Mouse (Mus musculus) heart, adult 9 months (tissue): ENCODE results near the gene Nfic.

ENCODE experiments used
- DNase-seq, 2 experiments: peaks; one replicate each; pipeline ENCODE4 v3.0.0; 2022; ENCODE audit warnings: low spot score in 2 of 2

Nfic gene

DNA sequence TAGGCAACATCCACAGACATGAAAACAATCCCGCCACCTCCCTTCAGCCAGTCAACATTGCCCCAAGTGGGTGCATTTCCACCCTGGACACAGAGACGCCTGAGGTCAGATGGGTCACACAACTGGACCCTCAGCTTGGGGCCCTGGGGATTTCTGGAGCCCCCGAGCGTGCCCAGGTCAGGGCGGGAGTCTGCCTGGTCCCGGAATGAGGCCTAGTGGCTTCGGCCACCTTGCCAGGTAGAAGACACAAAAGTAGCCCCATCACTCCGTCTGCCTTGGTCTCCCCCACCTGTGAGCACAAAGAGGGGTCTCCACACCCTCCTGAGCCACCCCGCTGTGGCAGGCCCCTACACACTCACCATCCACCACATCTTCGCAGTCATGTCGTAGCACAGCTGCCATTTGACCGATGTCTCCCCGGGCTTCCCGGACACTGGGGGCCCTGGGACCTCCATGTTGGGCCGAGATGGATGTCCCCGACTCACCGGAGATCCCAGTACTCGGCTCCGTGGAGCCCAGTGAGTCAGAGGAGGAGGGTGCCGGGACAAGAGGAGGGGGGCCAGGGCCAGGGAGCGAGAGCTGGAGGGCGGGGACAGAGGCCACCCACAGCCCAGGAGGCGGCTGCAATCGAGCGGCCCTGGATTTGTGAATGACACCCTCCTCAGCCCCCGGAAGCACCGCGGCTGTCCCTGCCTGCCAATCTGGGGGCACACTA, at the start of gene Nfic:
Gene Nfic (minus strand): TSS at position 455 of the 715 bp plus-strand sequence.
- no peak for DNase-seq

DNA sequence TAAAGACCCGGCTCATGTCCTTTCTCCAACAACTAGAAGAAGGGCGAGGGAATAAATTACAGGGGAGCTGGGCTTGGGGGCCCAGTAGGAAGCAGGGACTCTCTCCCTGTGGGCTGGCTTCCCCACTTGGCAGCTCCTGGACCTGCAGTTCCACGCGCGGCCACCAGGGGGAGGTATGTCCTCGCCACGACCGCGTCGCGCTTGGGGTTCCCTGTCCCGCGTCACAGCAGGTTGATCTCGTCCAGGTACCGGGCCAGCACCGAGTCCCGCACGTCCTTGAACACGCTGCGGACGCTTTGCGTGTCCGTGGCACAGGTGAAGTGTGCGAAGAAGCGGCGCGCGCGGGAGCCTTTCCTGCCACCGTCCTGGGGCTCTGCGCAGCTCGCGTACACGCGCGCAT, 47.2 kb upstream of the Nfic start:
- DNase-seq, result peak; percentile 77 to 79

DNA sequence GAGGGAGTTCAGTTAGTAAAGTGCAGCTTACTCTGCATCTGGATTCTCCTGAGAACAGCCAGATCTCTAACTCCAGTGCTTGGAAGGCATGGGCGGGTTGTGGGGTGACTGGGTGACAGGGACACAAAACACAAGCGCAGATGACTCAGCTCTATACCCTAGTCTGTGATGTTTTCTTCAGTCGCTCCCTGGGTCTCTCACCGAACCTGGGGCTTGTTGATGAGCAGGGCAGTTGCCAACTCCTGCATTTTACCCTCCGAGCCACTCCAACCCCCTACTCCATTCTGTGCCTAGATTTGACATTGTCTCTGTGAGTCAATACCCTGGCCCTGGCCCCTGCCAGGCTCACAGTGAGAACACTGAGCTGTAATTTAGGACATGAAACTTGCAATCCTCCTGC, 46.4 kb upstream of the Nfic start:
- no peak for DNase-seq

DNA sequence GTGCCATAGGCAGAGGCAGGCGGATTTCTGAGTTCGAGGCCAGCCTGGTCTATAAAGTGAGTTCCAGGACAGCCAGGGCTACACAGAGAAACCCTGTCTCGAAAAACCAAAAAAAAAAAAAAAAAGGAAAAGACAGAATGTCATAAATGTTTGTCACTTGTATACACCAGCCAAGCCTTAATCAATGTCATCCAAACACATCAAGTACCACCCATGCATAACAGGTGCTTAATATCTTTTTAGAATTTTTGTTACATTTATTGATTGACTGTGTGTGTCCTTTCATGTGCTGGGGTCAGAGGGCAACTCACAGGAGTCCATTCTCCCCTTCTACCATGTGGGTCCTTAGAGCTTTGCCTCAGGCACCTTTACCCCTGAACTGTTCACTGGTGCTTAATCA, 44.6 kb upstream of the Nfic start, which contains the start of gene S1pr4:
Gene S1pr4 (minus strand): TSS at position 101 of the 400 bp plus-strand sequence.
- no peak for DNase-seq

DNA sequence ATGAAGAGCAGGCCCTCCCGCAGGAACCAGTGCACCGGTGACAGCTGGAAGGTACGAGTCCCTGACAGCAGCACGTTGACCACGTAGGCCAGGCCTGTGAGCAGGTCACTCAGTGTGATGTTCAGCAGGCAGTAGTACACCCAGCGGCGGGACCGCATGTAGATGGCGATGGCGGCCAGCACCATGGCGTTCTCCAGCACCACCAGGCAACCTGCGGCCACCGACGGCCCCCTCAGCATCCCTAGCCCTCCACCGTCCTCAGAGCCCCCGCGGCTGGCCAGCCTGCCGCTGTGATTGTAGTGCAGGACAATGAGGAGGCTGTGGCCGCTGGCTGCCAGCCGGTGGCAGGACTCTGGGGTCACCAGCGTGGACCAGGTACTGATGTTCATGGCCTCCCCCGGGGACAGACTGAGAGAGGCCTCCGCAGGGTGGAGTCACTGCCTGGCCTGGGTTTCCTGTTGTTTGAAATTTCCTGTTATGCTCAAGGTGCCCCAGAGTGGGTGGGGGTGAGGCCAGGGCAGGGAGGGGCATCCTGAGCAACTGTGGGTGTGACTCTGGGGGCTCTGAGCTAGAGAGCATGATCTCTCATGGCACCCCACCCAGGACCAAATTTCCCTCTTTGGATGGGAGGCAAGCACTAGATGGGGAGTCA, 43.9 kb upstream of the Nfic start:
- DNase-seq, result peak; percentile 46 to 75

DNA sequence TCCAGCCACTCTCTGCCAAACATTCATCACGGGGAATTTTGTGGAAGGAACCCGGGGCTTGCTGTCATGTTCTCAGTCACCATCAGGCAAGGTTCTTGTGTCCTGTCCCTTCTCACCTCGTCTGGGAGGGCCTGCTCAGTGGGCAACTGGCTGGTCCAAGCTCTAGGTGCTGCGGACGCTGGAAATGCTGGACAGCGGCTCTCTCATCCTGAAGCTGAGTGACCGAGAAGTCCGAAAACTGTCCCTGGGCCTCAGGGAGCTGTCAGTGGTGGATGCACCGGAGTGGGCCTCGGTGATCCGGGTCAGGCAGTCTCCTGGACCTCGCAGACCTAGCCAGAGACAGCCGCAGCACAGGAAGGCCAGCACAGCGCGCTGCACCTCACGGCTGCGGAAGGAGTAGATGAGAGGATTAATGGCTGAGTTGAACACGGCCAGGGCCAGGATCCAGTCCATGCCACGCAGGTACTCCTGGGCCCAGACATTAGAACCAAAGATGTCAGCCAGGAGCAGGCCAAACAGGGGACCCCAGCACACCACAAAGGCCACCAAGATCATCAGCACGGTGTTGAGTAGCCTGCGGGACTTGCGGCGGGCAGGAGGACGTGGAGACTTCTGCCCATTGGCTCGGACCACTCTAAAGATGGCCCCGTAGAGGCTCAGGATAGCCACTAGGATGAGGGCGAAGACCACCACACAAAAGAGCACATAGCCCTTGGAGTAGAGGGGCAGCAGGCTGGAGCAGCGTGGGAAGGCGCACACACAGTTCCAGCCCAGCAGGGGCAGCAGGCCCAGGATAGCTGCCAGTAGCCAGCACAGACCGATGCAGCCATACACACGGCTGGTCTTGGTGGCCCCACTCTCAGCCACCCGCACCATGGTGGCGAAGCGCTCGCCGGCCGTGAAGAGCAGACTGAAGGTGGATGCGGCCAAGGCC, 43.1 kb upstream of the Nfic start:
- no peak for DNase-seq

DNA sequence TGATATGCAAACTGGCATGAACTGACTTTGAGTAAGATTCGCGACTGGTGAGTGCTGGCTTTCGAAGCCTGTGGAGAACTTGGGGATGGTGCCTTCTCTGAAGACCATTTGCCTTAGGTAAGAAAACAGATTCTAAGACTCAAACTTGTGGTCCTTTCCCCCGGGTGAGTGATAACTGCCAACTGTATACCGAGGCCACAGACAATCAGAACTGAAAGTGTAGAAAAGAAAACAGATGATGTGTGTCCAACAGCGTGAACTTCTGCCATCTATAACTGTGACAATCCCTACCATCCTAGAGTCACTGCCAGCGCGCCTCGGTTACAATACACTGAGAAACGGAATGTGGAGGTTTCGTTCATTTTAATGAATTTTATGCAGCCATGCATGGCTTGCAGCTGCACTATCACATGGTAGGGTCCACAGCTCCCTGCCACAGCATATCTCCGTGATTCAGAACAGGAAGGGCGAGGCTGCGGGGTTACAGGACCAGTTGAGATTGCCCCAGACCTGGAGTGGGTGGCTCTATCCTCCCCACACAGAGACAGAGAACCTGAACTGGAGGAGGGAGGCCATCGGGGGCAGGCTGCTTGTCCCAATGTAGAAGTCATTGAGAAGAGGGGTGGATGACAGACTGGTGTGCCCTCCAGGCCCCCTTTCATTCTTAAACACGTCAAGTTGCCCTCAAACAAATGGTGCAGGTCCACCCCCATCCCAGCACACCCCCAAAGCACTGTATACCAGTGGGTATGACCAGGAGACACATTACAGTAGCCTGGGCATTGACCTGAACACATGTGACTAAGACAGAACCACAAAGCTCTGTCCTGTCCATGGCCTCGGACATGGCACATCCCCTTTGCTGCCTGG, 42.2 kb upstream of the Nfic start:
- no peak for DNase-seq

DNA sequence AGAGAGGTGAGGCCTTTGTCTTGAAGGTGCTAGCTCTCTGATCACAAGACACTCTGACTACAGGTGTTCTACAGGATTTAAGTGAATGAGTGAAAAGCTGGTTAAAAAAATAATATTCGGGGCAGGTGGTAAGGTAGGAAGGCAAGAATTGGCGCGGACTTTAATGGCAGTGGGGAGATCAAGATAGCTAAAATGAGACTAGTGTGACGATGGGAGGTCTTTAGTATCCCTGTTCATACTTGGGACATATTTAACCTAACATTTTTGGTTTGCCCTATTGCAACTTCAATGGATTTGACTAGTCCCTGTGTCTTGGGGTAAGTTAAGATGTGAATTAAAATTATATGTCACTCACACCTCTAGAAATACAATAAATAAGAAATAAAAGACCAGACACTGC, 41.5 kb upstream of the Nfic start:
- DNase-seq, result no peak

DNA sequence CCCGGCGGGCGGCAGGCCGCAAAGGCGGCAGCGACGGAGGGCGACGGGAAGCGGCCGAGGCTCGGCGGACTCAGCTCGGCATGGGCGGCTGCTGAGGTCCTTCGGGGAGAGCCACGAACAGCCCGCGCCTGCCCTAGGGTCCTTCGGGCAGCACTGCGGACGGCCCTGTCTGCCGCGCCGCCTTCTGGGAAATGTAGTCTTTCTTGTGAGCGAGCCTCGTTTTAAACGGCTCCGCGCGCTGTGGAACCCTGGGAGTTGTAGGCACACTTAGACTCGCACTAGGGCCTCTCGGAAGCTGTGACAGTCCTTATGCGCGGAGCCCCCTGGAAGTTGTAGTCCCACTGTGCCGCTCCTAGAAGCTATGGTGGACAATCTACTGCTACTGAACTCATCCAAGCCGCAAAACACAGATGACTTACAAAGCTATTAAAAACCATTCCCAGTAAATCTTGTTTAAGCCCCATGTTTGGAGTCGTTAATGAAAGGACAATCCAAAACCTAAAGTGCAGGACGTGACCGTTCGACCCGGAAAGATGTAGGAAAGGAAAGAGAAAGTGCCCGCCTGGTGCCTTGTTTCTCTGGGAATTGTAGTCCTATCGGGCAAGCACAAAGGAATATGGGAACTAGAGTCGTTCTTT, 40.9 kb upstream of the Nfic start, which contains the start of gene Ncln:
Gene Ncln (minus strand): TSS at position 129 of the 638 bp plus-strand sequence.
- DNase-seq, result peak; percentile 97 to 99

DNA sequence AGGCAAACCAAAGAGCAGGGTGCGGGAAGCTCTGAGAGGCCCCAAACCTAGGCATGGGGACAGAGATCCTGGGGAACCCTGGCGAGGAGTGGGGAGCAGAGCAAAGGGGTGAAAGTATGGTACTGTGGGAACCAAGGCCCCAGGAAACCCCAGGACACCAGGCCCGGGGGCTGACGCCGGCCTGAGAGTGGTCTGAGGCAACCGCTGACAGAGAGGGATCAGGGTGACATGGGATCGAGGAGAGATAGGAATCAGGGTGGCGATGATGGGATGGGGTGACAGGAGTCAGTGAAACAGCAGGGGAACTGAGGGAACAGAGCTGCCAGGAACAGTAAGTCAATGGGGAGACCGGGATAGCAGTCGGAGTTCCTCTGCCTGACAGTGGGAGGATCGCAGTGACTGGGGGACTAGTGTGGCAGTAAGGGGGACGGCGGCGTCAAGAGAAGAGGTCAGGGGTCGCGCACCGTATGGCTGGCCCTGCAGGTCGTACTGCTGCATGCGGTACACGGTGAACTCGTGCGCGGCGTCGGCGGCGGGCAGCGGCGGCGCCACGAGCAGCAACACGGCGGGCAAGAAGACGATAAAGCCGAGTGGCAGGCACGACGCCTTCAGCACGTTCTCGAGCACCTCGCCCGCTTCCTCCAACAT, 40.3 kb upstream of the Nfic start:
- peak in 1 of 2 experiments; percentile 50 for DNase-seq

DNA sequence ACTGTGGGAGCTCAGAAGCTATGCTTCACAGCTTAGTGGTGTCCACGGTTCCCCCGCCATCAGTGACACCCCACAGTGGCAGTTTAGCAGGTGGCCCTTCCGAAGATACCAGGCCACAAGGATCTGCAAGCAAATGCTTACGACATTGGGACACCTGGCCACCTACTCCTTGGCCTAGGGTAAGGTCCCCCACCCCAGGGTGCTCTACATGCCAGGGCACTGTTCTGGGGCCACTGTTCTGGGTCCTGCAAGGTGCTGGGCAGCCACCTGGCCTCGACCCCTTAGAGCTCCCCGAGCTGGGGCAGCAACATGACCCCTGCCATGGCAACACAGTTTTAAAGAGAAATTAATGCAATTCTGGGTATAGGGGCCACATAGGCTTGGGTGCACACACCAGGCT, 39.7 kb upstream of the Nfic start:
- no peak for DNase-seq

DNA sequence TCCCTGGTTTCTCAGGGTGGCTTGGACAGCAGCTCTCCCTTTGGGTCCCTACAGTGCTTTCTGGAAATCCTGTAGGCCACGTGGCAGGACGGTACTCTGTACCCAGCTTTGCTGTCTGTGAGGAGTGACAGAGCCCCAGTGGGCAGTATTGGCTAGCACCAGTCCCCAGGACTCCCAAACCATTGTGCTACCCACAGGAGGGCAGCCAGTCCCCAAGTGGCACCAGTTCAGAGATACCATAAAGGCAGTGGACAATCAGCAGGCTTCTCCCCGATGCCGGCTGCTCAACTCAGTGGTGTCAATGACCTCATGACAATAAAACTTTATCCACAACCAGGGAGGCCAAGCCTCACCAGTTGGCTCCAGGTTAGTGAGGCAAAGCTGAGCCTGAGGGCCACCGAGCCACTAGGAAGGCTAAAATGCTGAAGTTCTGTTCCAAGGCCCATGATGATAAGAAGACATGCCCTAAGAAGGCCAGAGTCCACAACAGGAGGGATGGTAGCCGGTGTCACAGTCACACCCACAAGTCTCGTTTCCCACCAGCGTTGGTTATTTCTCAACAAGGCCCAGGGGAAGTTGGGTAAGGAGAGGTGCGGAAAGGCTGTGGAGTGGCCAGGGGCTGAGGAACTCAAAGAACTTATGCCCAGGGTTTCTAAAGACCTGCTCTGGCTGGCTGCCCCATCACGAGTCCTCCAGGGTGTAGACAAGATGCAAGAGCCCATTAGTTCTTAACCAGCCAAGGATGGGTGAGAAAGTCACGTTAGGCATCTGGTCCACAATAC, 39.0 kb upstream of the Nfic start:
- no peak for DNase-seq

DNA sequence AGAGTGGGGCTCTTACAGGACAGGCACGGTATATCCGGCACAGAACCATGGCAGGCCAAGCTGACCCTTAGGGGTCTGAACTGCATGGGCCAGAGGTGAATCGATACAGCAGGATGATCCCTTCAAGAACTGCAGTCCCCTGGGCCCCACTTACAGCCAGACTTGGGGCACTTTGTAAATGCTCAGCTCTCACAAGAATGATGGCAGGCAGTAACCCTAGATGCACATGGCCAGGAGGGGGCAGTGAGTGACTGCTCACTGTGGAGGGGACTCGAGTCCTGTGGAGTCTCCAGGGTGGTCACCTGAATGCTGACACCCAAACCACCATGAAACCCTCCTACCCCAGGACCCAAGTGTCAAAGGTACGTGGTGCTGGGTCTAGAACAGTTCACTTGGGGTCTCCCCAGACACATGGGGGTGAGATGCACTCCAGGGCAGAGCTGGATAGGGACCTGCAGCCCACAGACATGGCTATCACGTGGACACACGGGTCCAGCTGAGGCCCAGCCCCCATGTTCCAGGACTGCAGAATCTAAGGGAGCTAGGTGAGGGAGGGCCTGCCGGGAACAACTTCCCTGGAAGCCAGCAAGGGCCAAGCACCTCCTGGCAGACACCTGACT, 38.3 kb upstream of the Nfic start:
- no peak for DNase-seq

DNA sequence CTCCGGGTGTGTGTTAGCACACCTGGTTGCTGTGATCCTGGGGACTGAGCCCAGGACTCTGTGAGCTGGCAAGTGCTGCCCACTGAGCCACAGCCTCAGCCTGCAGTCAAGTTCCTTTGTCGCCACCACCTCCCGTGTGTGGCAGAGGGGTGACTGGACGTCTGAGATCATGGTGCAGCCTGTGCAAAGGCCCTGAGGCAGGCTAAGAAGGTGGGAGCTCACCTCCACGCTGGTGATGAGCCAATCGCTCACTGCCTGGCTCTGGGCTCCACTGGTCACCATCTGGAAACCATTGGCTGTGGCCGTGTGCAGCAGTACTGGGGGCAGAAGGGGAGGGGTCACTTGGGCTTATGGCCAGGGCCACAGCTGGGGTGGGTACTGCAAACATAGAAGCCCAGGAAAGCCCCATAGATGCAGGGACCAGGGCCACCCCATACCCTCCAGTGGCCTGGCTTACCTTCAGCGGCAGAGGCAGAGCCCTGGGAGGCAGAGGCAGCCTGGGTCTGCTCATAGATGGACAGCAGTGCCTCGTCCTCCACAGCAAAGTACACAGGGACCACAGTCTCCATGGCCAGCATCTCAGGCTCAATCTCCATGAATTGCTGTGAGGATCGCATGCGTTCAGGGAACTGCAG, 37.3 kb upstream of the Nfic start:
- DNase-seq, result no peak

DNA sequence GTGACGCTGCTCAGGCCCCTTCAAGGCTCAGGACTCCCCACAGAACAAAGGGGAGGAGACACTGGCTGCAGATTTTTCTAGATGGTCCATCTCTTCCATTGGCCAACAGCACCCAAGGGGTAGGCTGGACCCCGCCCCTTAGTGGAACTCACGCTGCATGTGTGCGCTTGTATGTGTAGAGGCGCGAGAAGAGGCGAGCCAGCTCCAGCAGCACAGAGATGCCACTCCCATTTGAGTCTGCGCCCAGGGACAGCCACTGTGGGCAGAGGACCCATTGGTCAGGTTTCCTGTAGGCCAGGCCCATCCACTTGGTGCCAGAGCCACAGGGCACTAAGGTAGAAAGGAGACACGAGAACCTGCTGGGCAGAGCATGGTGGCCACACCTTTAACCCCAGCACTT, 35.6 kb upstream of the Nfic start:
- no peak for DNase-seq

DNA sequence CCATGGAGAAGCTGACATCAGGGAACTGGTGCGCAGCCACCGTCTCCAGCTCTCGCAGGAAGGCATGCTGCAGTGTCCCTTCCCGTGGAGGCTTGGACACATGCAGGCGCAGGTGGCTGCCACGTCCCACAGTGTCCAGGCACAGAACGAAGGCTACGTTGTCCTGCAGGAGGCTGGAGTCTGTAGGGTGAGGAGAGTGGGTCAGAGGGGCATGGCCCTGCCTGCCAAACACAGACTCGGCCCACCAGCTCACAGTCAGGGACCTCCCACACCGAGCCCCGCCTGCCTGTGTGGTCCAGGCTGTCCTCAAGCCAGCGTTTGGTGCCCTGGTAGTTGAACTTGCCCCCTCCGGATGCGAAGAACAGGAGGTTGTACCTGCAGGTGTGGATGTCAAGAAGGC, 34.5 kb upstream of the Nfic start:
- no peak for DNase-seq

DNA sequence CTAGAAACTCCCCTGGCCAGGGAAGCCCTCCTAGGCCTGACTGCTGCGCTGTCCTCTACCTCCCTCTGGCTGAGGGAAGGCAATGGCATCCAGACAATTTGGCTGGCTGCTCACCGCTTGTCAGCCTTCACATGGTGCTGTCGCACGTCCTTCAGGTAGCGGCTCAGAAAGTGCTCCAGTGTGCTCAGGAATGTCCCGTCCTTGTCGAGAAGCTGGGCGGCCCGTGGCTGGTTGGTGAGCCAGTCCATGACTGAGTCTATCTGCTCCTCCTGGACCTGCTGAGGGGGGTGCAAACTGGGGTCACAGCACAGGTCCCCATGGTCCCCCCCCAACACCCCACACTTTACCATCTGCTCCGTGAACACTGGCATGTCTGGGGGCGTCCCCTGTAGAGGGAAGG, 32.6 kb upstream of the Nfic start:
- DNase-seq, result no peak

DNA sequence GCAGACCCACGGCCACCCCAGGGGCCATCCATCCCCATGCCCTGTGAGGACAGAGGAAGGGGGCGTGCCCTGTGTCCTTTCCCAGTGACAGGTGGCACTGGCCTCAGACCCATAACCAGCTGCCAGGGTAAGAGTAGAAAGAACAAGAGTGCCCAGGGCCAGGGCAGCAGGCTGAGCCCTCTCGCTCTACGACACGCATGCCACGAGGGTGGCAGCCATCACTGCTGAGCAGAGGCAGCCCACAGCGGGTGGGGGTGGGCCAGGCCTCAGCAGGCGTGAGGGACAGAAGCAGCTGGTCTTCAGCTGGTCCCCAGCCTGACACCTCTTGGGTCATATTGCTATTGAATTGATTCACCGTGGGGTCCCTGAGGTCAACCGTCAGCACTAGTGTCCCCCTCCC, 31.1 kb upstream of the Nfic start:
- no peak for DNase-seq
